Mouse (Mus musculus) hindbrain, embryonic 12.5 days (tissue): ENCODE data around the gene Nqo1. TPM values are rescaled to one million over a fixed set of nuclear protein-coding genes. Genes with fewer than 3 reads are reported as not detected.
A peak's percentile ranks its signal among the peaks of the same experiment; 100 is the strongest.

Source experiments
- ATAC-seq: fragments of 200-750 bp; cut with Nextera tagmentation; 2 replicates; pipeline ENCODE4 v1.8.0; 2017; ENCODE audit warnings: moderate TSS enrichment; ENCODE audit not compliant: low FRiP score
- H3K27ac ChIP-seq: fragments of 300-500 bp; sonication (generic); 2 replicates; pipeline ENCODE4 v1.5.1; 2016; ENCODE audit warnings: mild to moderate bottlenecking
- H3K27me3 ChIP-seq: fragments of 300-500 bp; sonication (generic); 2 replicates; pipeline ENCODE4 v1.6.1; 2016; ENCODE audit warnings: mild to moderate bottlenecking
- H3K36me3 ChIP-seq: fragments of 300-500 bp; sonication (generic); 2 replicates; pipeline ENCODE4 v1.6.1; 2016; ENCODE audit warnings: mild to moderate bottlenecking
- H3K4me1 ChIP-seq: fragments of 300-500 bp; sonication (generic); 2 replicates; pipeline ENCODE4 v1.6.1; 2016
- H3K4me2 ChIP-seq: fragments of 300-500 bp; sonication (generic); replicated peaks from 2 replicates; pipeline ENCODE4 v1.6.1; 2016; ENCODE audit warnings: mild to moderate bottlenecking
- H3K4me3 ChIP-seq: fragments of 300-500 bp; sonication (generic); 2 replicates; pipeline ENCODE4 v1.5.1; 2016; ENCODE audit warnings: mild to moderate bottlenecking
- H3K9ac ChIP-seq: fragments of 300-500 bp; sonication (generic); 2 replicates; pipeline ENCODE4 v1.6.1; 2016; ENCODE audit warnings: mild to moderate bottlenecking, moderate library complexity
- H3K9me3 ChIP-seq: fragments of 300-500 bp; sonication (generic); replicated peaks from 2 replicates; pipeline ENCODE4 v1.6.1; 2016; ENCODE audit warnings: mild to moderate bottlenecking
- WGBS: fragments of 180-500 bp; shearing (Covaris S2); methylation state at CpG from one replicate; pipeline ENCODE4 v1.1.7; 2016; 5-methylcytosine and 5-hydroxymethylcytosine counted together
- polyA plus RNA-seq: library from polyadenylated mRNA; unstranded; fragments of >200 nt; fragmentation: Nextera tagmentation; extraction: Ambion mirVana; gene quantifications from 2 replicates; pipeline ENCODE4 v1.2.1, GENCODE M21; 2016

Nqo1 gene
- polyA plus RNA-seq, result 6.4 and 8.2 TPM in 2 replicates

DNA sequence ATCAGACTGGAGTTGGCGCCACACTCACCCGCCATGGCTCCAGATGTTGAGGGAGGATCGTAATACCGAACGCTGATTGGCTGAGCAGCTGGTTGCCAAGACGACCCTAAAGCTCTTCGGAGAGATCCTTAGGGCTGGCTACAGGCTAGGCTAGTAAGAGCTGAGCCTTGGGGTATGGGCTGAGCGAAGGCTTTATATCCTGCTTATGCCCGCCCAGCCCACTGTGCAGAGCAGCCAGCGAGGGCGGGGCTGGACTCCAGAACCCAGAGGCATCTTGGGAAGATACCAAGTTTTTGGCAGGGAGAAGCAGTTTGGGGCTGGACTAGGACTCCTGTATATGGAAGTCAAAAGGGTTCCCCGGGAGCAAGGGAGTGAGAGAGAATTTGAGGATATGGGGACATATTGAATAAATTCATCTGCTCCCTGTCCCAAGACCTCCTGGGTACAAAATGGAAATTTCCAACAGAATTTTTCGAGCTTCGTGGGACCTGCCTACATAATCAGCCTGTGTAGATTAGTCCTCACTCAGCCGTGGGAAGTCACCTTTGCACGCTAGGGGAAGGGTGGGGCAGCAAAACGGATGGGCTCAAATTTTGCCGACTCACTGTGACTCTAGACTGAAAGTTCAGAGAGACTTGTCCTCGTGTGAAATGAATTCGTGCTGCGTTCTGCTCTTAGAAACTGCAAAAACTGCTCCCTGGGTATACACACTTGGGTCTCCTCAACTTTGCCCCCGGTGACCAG, at the start of gene Nqo1:
TSS of gene Nqo1 (minus strand) at position 169 of the 744 bp plus-strand sequence.
- 13% methylated on average over 22 of the region's 22 CpGs for WGBS

DNA sequence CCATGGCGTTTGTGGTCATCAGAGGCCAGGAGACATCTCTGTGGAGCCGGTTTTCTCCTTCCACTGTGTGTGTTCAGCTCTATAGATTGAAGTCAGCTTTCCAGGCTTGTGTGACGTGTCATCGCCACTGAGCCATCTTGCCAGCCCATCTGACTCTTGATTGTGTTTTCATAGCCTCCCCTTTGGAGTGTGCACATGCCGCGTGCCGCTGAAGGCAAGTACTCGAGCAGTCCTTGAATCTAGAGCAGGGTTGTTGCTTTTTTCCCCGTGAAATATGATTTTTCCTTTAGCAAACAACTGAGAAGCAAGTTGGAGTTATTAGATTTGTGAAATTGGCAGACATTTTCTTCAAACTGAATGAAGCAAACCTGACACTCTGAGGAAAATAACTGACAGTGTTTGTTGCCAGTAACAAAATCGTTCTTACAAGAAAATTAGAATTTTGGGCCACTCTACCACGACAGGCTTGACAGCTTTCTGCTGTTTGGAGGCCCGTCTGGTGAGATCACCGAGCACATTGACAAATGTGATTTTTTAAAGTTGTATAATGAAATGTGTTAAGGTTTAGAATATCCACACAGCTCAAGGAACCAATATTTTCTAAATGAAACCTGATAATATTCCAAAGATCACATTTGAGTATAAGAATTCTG, 48.5 kb upstream of the Nqo1 start:
- Histone ChIP-seq H3K36me3 (peaks cover 14% of the 10 kb centered on the region), H3K4me3 (no peak overlapping the region), H3K4me2 (no peak overlapping the region), H3K9ac (no peak overlapping the region), H3K9me3 (no peaks in the 10 kb centered on the region), H3K4me1 (peaks cover 8% of the 10 kb centered on the region; the same call in 1 of the 2 replicates), H3K27ac (no peak overlapping the region), H3K27me3 (no peaks in the 10 kb centered on the region)
- WGBS, result 90% methylated on average over 13 of the region's 13 CpGs
- no peak for ATAC-seq

More for the DNA sequence above, at the start of gene Nqo1:
- peaks cover 4% of the 10 kb centered on the region; the same call in 1 of the 2 replicates for H3K36me3 ChIP-seq
- ATAC-seq, result peak; percentile 96
- H3K9me3 ChIP-seq, result no peaks in the 10 kb centered on the region
- H3K27me3 ChIP-seq, result no peaks in the 10 kb centered on the region
- no peak within 1 kb of the TSS for H3K27ac ChIP-seq
- H3K9ac ChIP-seq, result peak within 1 kb of the TSS; percentile 10; the same call in 1 of the 2 replicates
- H3K4me1 ChIP-seq, result peaks cover 16% of the 10 kb centered on the region
- peak within 1 kb of the TSS; percentile 22 for H3K4me3 ChIP-seq
- H3K4me2 ChIP-seq, result peak within 1 kb of the TSS; percentile 52

DNA sequence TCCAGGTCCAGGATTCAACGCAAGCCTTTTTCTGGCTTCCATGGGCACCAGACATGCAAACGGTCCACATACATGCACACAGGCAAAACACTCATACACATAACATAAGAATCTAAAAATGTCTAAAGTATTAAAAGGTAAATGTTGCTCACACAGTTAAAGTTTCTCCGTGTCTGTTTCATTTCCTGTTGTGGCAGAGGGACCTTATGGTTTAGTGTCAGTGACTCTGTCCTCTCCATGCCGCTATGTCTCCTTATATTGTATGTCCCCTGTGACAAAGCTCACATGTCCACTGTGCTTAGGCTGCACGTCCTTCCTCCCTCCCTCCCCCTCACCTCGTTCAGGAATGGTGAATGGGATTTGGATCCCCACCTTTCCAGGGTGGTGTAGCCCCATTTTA, 46.6 kb upstream of the Nqo1 start:
- WGBS, result 76% methylated on average over 6 of the region's 6 CpGs

DNA sequence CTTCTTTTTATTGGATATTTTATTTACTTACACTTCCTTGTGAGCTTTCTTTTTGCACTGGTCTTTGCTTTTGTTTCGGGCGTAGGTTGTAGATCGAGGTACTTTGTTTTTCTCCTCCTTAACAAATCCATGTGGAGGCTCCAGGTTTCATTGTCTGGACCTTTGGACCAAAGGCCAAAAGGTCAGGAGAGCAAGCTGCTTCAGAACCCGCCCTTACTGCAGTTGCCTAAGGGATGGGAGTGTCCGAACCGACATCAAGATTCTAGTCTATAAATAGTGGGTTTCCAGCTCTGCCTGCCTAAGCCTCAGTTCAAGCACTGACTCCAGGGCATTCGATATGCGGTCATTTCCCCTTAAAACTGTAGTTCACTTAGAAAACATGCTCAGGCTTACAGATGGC, 46.1 kb upstream of the Nqo1 start:
- ATAC-seq, result no peak
- no peaks in the 10 kb centered on the region for H3K27me3 ChIP-seq
- H3K4me3 ChIP-seq, result no peak overlapping the region
- no peak overlapping the region for H3K27ac ChIP-seq
- H3K9me3 ChIP-seq, result no peaks in the 10 kb centered on the region
- H3K36me3 ChIP-seq, result peaks cover 14% of the 10 kb centered on the region
- H3K4me2 ChIP-seq, result no peak overlapping the region
- peaks cover 8% of the 10 kb centered on the region; the same call in 1 of the 2 replicates for H3K4me1 ChIP-seq
- 36% methylated on average over 8 of the region's 8 CpGs for WGBS
- no peak overlapping the region for H3K9ac ChIP-seq

More for the DNA sequence above, 46.6 kb upstream of the Nqo1 start:
- Histone ChIP-seq H3K27me3 (no peaks in the 10 kb centered on the region), H3K9ac (no peak overlapping the region), H3K4me1 (peaks cover 8% of the 10 kb centered on the region; the same call in 1 of the 2 replicates), H3K9me3 (no peaks in the 10 kb centered on the region), H3K4me2 (no peak overlapping the region), H3K27ac (no peak overlapping the region), H3K36me3 (peaks cover 14% of the 10 kb centered on the region), H3K4me3 (no peak overlapping the region)
- no peak for ATAC-seq

DNA sequence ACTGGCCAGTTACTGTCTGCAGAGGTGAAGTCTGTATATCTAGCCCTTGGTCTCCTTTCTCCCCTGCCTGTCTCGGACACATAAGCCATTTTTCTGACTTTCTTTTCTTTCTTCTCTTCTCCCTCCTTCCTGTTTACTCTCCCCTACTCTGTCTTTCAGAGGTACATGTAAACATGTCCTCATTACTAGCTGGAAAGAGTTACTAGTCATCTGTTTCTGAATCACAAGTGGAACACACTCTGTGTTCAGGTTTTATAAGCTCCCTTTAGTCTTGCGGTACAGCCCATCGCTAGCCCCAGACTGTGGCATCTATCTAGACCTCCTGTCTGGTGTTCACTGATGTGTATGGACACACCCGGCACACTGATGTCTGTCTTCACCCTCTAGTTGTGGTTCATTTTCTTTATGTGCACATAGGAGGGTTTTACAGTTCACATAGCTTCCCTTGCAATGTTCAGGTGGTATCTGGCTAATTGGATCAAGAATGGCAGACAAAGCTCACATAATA, 45.4 kb upstream of the Nqo1 start:
- Histone ChIP-seq H3K27me3 (no peaks in the 10 kb centered on the region), H3K4me2 (no peak overlapping the region), H3K9me3 (no peaks in the 10 kb centered on the region), H3K4me1 (peaks cover 8% of the 10 kb centered on the region; the same call in 1 of the 2 replicates), H3K4me3 (no peak overlapping the region), H3K36me3 (peaks cover 8% of the 10 kb centered on the region), H3K27ac (no peak overlapping the region), H3K9ac (no peak overlapping the region; the same call in 1 of the 2 replicates)
- WGBS, result 73% methylated on average over 4 of the region's 4 CpGs
- no peak for ATAC-seq

DNA sequence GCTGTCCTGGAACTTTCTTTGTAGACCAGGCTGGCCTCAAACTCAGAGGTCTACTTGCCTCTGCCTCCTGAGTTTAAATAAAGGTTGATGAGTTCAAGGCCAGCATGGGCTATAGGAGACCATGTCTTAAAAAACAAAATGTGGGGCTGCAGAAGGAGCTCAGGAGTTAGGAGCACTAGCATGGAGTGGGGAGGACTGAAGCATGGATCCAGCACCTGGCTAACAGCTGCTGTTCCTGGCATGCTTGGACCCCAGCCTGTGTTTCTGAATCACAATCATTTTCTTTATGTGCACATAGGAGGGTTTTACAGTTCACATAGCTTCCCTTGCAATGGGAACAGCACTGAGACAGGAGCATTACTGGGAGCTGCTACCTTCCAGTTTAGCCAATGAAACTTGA, 44.7 kb upstream of the Nqo1 start:
- no peak overlapping the region for H3K9ac ChIP-seq
- no peak for ATAC-seq

DNA sequence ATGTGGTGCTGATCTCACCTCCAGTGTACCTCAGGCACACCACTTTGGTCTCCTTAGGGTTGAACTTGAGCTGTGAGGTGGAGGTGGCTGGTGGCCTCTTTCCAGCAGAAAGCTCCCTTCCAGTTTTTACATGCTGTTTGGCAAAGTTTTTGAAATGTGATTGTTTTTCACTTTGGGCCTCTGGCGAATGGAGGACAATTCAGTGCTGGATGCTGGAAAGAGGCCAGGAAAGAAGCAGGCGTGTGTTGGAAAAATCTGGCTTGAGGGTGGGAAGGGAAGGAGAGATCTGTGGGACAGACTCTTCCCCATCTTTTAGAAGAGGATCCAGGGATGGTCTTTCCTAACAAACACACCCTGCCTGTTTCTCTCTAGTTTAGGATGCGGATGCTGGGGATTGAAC, 41.6 kb upstream of the Nqo1 start:
- H3K4me2 ChIP-seq, result no peak overlapping the region
- no peak overlapping the region for H3K4me3 ChIP-seq
- H3K9ac ChIP-seq, result no peak overlapping the region
- H3K27ac ChIP-seq, result no peak overlapping the region
- no peaks in the 10 kb centered on the region for H3K9me3 ChIP-seq
- H3K27me3 ChIP-seq, result no peaks in the 10 kb centered on the region
- no peak for ATAC-seq
- H3K36me3 ChIP-seq, result no peaks in the 10 kb centered on the region
- 97% methylated on average over 3 of the region's 3 CpGs for WGBS
- H3K4me1 ChIP-seq, result peaks cover 8% of the 10 kb centered on the region; the same call in 1 of the 2 replicates

More for the DNA sequence above, 44.7 kb upstream of the Nqo1 start:
- no peaks in the 10 kb centered on the region for H3K27me3 ChIP-seq
- H3K4me1 ChIP-seq, result peaks cover 8% of the 10 kb centered on the region; the same call in 1 of the 2 replicates
- H3K36me3 ChIP-seq, result 0 out of 2 replicates have a peak, but pooled peaks cover 4% of the 10 kb centered on the region
- no peak overlapping the region for H3K4me3 ChIP-seq
- H3K4me2 ChIP-seq, result no peak overlapping the region
- H3K9me3 ChIP-seq, result no peaks in the 10 kb centered on the region
- no peak overlapping the region for H3K27ac ChIP-seq

DNA sequence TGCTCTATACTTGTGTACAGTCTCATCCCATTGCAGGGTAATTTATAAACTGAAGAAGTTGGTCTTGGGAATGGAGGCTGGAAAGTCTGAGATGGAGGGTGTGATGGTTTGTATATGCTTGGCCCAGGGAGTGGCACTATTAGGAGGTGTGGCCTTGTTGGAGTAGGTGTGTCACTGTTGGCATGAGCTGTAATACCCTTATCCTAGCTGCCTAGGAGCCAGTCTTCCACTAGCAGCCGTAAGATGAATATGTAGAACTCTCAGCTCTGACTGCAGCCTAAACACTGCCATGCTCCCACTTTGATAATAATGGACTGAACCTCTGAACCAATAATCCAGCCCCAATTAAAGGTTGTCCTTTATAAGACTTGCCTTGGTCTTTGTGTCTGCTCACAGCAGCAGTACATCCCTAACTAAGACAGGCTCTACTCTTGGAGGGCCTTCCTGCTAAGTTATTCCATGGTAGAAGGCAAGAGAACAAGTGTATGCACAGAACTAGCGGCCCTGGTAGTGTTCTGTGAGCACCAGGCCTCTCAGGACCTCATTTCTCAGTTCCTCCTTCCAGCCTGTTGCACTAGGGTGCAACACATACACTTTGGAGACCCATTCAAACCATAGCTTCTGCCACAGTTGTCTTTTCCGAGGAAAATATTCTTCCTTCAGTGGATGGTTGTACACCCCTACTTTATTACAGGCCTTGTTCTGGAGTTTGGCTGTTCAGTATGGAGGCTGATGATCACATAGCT, 37.0 kb upstream of the Nqo1 start:
- Histone ChIP-seq H3K27me3 (no peaks in the 10 kb centered on the region), H3K4me1 (peaks cover 14% of the 10 kb centered on the region), H3K4me2 (no peak overlapping the region), H3K27ac (no peak overlapping the region), H3K9me3 (no peaks in the 10 kb centered on the region), H3K36me3 (no peaks in the 10 kb centered on the region), H3K4me3 (no peak overlapping the region), H3K9ac (no peak overlapping the region)
- no peak for ATAC-seq
- WGBS, result 92% methylated on average over 3 of the region's 3 CpGs

DNA sequence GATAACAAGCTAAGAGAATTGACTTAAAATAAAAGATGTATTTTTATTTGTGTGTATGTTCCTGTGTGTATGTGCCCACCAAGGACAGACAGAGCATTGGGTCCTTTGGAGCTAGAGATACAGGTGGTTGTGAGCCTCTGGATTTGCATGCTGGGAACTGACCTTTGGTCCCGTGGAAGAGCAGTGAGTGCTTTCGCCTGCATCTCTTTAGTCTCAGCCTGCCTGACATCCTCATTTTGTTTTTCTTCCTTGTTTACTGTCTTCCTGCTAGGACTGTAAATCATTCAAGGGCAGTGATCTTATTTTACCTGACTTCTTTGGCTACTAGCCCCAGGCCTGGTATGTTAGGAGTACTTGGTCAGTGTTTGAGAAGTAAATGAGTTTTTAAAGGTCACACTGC, 34.7 kb upstream of the Nqo1 start:
- H3K27ac ChIP-seq, result no peak overlapping the region
- H3K4me1 ChIP-seq, result peaks cover 14% of the 10 kb centered on the region
- WGBS, result 70% methylated on average over 2 of the region's 2 CpGs
- H3K4me3 ChIP-seq, result no peak overlapping the region
- no peak for ATAC-seq
- no peaks in the 10 kb centered on the region for H3K9me3 ChIP-seq
- no peak overlapping the region for H3K9ac ChIP-seq
- no peak overlapping the region for H3K4me2 ChIP-seq
- no peaks in the 10 kb centered on the region for H3K27me3 ChIP-seq
- no peaks in the 10 kb centered on the region for H3K36me3 ChIP-seq

DNA sequence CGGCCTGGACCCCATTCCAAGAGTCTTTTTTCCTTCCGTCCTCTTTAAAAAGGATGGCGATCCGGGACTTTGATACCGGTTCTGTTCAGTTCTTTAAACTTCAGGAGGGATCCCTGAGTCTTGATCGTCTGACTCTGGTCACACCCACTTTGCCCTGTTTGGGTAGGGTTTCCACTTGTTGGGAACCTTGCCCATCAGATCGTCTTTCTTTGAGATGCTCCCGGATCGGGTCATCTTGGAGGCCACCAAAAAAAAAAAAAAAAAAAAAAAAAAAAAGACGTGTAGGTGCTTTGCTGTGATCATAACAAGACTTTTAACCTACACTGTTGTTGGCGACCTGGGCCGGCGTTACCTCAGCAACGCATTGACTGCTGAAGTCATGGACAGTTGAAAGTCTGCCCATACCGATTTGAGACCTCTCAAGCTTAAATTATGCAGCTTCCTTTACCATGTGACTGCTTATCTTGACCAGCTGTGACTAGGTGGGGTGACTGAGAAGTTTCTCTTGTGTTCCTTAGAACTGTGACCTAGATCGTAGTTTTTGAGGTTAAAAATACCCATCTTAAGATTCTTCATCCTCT, 33.9 kb upstream of the Nqo1 start:
- no peaks in the 10 kb centered on the region for H3K9me3 ChIP-seq
- peak overlapping the region; percentile 92 for H3K9ac ChIP-seq
- H3K4me2 ChIP-seq, result peak overlapping the region; percentile 73
- WGBS, result 9% methylated on average over 16 of the region's 16 CpGs
- peak overlapping the region; percentile 84 for H3K4me3 ChIP-seq
- ATAC-seq, result peak; percentile 29; the same call in 1 of the 2 replicates
- no peaks in the 10 kb centered on the region for H3K27me3 ChIP-seq
- peak overlapping the region; percentile 84 for H3K27ac ChIP-seq
- peaks cover 14% of the 10 kb centered on the region for H3K4me1 ChIP-seq
- no peaks in the 10 kb centered on the region for H3K36me3 ChIP-seq

DNA sequence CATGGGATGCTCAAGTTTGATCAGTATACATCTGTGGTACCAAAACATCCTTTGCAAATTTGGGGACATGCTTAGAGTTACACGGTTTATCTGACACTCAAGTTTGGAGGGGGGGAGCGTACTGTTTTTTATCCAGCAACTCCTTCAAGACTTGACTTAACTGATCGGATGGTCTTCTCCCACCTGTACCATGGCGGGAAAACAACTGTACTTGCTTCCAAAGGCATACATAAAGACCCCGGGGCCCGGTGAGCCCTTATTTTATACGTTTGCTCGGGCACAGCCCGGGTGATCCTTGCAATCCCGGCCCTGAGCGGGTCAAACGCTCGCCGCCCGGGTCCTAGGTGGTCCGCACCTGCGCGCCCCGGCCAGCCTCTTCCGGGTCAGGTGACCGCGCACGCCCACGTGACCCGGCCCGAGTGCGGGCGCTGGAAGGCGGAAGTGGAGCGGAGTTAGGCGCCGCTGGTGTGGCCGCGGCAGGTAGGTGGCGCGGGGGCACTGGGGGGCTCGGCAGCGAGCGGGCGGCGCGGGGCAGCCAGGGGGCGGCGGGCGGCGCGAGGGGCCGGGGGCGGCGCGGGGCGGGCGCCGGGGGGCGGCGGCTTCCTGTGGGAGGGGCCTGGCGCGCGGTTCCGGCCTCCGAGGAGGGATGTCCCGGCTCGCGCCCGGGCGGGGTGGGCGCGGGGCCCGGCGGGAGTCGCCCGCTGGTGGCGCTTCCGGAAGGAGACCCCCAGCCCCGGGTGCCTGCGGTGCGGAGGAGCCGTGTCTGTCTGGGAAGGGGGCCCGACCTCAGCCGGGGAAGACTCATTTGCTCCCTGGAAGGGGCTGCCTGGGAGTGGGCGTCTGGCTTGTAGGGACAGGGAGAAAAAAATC, 33.2 kb upstream of the Nqo1 start, which contains the start of gene Wwp2:
TSS of gene Wwp2 (plus strand) at position 404 of the 870 bp plus-strand sequence.
- peaks cover 14% of the 10 kb centered on the region for H3K4me1 ChIP-seq
- no peaks in the 10 kb centered on the region for H3K9me3 ChIP-seq
- peak within 1 kb of the TSS; percentile 84 for H3K4me3 ChIP-seq
- peak within 1 kb of the TSS; percentile 73 for H3K4me2 ChIP-seq
- H3K9ac ChIP-seq, result peak within 1 kb of the TSS; percentile 92
- no peaks in the 10 kb centered on the region for H3K27me3 ChIP-seq
- no peaks in the 10 kb centered on the region for H3K36me3 ChIP-seq
- WGBS, result under 1% methylated on average over 56 of the region's 81 CpGs
- peak within 1 kb of the TSS; percentile 84 for H3K27ac ChIP-seq
- peak; percentile 90 for ATAC-seq
